8 mouse cellular contexts compared by ENCODE assay signal in the genomic region with DNA sequence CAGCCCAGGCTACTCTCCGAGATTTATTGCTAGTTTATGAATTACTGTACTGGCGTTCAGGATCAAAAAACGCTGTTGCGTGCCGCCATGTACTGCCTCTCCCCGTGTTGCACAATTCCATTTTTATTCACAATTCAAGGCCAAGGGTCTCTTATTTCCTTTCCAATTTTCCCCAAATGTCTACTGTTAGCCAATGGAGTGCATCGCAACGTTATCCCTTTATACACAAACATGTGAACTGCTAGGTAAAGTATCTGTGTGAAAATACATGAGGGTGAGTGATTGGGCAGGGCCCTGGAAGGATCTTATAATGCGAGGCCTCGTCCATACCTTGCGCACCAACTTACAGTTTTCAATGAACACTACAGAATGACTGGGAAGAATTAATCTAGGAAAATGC. TPM values are rescaled to one million over a fixed set of nuclear protein-coding genes. Genes with fewer than 3 reads are reported as not detected.
A peak's percentile ranks its signal among the peaks of the same experiment; 100 is the strongest.
DNase-seq lines count a peak whose midpoint lies in the region; ATAC-seq lines count a peak whose summit lies in the region.

No protein-coding gene starts in this region.

- H3K4me1 ChIP-seq in kidney, embryonic 14.5 days (ENCODE audit: control insufficient read depth, insufficient read depth, low read length) = peaks cover 6% of the 10 kb centered on the region; the same call in 1 of the 2 replicates

- H3K4me2 ChIP-seq in kidney, embryonic 14.5 days (replicated peaks; ENCODE audit: low read depth, low read length) = peak overlapping the region; percentile 72

- intact Hi-C loops in heart, postnatal 10 days (cut with DNase I) = no loop called here
- intact Hi-C loops in left cerebral cortex, postnatal 36 days (cut with DNase I) = loop anchor here (5.0 kb wide), 1 partner anchor 58 kb away; the partner anchor contains the start of gene Upf2
- intact Hi-C loops in left cerebral cortex, postnatal 25 days (cut with DNase I) = loop anchor here (2.0 kb wide), 1 partner anchor 57 kb away; the partner anchor contains the start of gene Upf2

- no peak for ATAC-seq in kidney, embryonic 14.5 days (ENCODE audit: low FRiP score, low TSS enrichment)

- H3K9me3 ChIP-seq in kidney, embryonic 14.5 days (ENCODE audit: control insufficient read depth, low read length) = no peaks in the 10 kb centered on the region

- WGBS in kidney, embryonic 14.5 days = 27% methylated on average over 11 of the region's 11 CpGs

- peak overlapping the region; percentile 87 for H3K4me3 ChIP-seq in kidney, embryonic 14.5 days (ENCODE audit: low read length)

- no peak overlapping the region for H3K27ac ChIP-seq in kidney, embryonic 14.5 days (ENCODE audit: low read depth, low read length)

- no peaks in the 10 kb centered on the region for H3K27me3 ChIP-seq in kidney, embryonic 14.5 days (ENCODE audit: control insufficient read depth, insufficient read depth, low read length)

- DNase-seq in kidney, postnatal 10 days = no peak
- DNase-seq in brain, adult 2 months (ENCODE audit: low read depth, low spot score) = peak; percentile 32
- peak; percentile 3 to 6 for DNase-seq in heart, postnatal 10 days
- peak; percentile 2 for DNase-seq in lung, postnatal 25 days (ENCODE audit: low spot score)
- DNase-seq in urinary bladder, adult 18-20 months (ENCODE audit: low spot score in 2 of 2) = no peak
- DNase-seq in left cerebral cortex, postnatal 36 days (ENCODE audit: low spot score in 2 of 2) = no peak
- no peak for DNase-seq in left cerebral cortex, postnatal 25 days (ENCODE audit: low spot score in 2 of 2)

- H3K9ac ChIP-seq in kidney, embryonic 14.5 days (ENCODE audit: low read depth, low read length) = peak overlapping the region; percentile 90; the same call in 1 of the 2 replicates

- H3K36me3 ChIP-seq in kidney, embryonic 14.5 days (ENCODE audit: control insufficient read depth, insufficient read depth, low read length) = peaks cover 14% of the 10 kb centered on the region

RNA-seq across cellular contexts. Expression of gene Sec61a2, which starts 0.9 kb away (rescaled TPM):
- polyA plus RNA-seq in kidney, embryonic 14.5 days (2014; fragmentation: Nextera tagmentation; extraction: Ambion mirVana) = 85.3 and 102 TPM in 2 replicates
- total RNA-seq in heart, postnatal 10 days (2021) = 10 to 100 TPM; 20.3 to 23.6 TPM
- total RNA-seq in left cerebral cortex, postnatal 36 days (2021) = 100 to 1,000 TPM in 1 of 2 experiments, 10 to 100 TPM in 1; 71.9 to 116 TPM
- 100 to 1,000 TPM; 102 to 107 TPM for total RNA-seq in left cerebral cortex, postnatal 25 days (2021)

RNA-seq across cellular contexts. Expression of gene Gm13199, which starts 31.6 kb away (rescaled TPM):
- 3.7 and 4.0 TPM in 2 replicates for polyA plus RNA-seq in kidney, embryonic 14.5 days (2014; fragmentation: Nextera tagmentation; extraction: Ambion mirVana)
- total RNA-seq in heart, postnatal 10 days (2021) = not detected
- total RNA-seq in left cerebral cortex, postnatal 36 days (2021) = 1 to 10 TPM in 1 of 2 experiments, under 1 TPM in 1; 0.86 to 3.4 TPM
- total RNA-seq in left cerebral cortex, postnatal 25 days (2021) = 1 to 10 TPM; 1.4 to 2.5 TPM

RNA-seq across cellular contexts. Expression of gene Dhtkd1, which starts 48.3 kb away (rescaled TPM):
- 4.0 and 5.5 TPM in 2 replicates for polyA plus RNA-seq in kidney, embryonic 14.5 days (2014; fragmentation: Nextera tagmentation; extraction: Ambion mirVana)
- total RNA-seq in heart, postnatal 10 days (2021) = 1 to 10 TPM; 1.6 TPM
- total RNA-seq in left cerebral cortex, postnatal 36 days (2021) = 10 to 100 TPM in 1 of 2 experiments, 1 to 10 TPM in 1; 9.0 to 11.0 TPM
- total RNA-seq in left cerebral cortex, postnatal 25 days (2021) = 1 to 10 TPM; 5.5 to 9.7 TPM

RNA-seq across cellular contexts. Expression of gene Cdc123, which starts 49.3 kb away (rescaled TPM):
- polyA plus RNA-seq in kidney, embryonic 14.5 days (2014; fragmentation: Nextera tagmentation; extraction: Ambion mirVana) = 291 and 357 TPM in 2 replicates
- 10 to 100 TPM; 85.3 to 92.4 TPM for total RNA-seq in heart, postnatal 10 days (2021)
- 100 to 1,000 TPM; 139 to 167 TPM for total RNA-seq in left cerebral cortex, postnatal 36 days (2021)
- total RNA-seq in left cerebral cortex, postnatal 25 days (2021) = 100 to 1,000 TPM; 137 to 140 TPM

RNA-seq across cellular contexts. Expression of gene Nudt5, which starts 49.5 kb away (rescaled TPM):
- 83.8 and 101 TPM in 2 replicates for polyA plus RNA-seq in kidney, embryonic 14.5 days (2014; fragmentation: Nextera tagmentation; extraction: Ambion mirVana)
- total RNA-seq in heart, postnatal 10 days (2021) = 10 to 100 TPM; 23.4 to 26.3 TPM
- 10 to 100 TPM; 21.5 to 22.2 TPM for total RNA-seq in left cerebral cortex, postnatal 36 days (2021)
- 10 to 100 TPM; 23.8 to 25.7 TPM for total RNA-seq in left cerebral cortex, postnatal 25 days (2021)

Comparison
In these comparisons a context has a peak if more than half of its experiments do, and no peak if none do; other contexts are left out.
1. DNase-seq: peak in brain, adult 2 months (single experiment), heart, postnatal 10 days (2 of 2) and lung, postnatal 25 days (single experiment); none in kidney, postnatal 10 days (single experiment), urinary bladder, adult 18-20 months (0 of 2), left cerebral cortex, postnatal 36 days (0 of 2) and left cerebral cortex, postnatal 25 days (0 of 2).